Mouse (Mus musculus): ENCODE results near the gene Ak5.

Ak5 gene

DNA sequence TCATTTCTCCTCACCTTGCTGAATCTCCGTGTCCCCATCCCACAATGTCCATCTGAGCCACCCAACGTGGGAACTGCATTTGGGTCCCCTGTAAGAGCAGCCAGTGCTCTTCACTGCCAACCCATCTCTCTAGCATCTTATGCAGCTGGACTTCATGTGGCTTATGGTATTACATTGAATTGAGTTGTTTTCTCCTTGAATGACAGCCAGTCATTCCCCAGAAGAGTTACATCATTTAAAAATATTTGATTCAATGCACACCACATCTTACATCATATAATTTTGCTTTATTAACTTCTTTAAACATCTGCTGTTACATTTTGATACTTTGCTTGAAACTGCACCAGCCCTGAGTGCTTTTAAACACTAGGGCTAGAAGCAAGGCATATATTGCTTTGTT is 106.5 kb downstream of the Ak5 start:
- DNase-seq: no peak

DNA sequence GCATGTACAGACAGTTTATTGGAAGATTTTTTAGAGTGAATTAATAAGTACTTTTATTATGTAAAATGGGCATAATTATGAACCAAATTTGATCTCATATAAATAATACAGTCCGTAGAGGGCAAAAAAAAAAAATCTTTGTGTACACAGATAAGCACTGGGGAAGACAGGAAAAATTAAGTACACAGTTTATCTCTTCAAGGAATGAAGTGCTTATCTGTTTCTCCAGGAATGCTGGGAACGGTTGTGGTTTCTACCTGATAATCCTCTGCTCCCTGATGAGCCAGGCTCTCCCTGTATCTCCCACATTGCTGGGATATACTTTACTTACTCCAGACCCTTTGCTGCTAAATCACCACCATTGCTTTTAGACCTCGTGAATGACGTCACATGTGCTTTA is 108.9 kb downstream of the Ak5 start:
- DNase-seq: no peak

DNA sequence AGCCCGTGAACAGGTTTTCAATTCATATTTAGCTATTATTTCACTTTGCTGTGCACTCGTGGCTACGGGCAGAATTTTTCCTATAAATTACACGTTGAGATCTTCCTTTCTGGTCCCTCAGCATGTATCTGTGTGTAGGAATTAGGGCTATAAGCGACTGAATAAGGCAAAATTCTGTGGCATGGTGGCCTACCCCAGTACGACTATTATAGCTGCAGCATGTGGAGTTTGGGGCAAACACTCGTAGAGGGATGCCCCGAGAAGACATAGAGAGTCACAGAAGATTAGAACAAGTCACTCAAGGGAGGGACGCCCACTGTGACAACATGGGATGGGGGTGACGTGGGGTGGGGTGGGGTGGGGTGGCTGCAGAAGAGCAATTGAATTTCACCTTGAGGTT is 110.1 kb downstream of the Ak5 start:
- no peak for DNase-seq

DNA sequence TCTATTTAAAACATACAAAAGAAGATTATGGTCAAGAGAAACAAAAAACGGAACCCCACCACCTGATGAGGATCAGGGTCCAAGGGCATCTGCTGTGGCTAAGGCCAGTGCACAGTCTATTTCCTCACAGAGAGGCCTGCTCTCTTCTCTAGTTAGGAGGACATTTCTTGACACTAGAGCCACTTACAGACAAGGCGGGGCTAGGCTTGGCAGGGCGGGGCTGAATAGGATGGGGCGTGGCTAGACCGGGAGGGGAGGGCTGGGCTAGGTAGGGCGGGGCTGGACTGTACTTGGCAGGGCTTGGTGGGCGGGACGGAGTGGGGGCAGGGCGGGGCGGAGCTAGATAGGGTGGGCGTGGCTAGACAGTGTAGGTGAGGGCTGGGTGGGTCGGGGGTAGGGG is 110.5 kb downstream of the Ak5 start:
- no peak for DNase-seq

DNA sequence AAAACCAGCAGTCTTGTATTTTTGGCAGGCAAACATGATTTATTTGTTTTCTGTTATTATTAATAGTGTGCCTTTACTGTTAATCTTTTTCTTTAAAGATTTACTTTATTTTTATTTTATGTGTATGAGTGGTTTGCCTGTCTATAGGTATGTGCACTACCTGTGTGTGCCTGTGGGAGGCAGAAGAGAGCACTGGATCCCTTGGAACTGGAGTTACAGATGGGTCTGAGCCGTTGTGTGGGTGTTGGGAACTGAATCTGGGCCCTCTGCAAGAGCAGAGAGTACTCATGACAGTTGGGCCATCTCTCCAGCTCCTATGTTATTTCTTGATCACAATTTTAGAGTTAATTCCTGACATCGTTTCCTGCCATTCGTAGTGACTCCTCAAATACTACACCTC is 111.2 kb downstream of the Ak5 start:
- no peak for DNase-seq

DNA sequence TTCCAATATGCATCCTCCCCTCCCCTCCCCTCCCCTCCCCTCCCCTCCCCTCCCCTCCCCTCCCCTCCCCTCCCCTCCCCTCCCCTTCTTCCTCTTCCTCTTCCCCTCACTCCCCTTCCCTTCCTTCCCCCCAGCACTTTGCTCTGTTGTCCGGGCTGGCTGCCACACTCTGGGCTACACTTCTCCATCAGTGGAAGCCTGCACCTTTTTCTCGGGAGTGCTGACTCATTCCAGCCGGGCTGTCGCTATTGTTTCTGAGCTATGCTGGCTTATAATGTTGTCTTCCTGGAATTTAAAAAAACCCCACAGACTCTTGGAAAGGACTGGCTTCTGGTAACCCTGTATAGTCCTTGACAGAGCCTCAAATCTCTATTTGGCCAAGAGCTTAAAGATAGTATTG is 111.7 kb downstream of the Ak5 start:
- no peak for DNase-seq

DNA sequence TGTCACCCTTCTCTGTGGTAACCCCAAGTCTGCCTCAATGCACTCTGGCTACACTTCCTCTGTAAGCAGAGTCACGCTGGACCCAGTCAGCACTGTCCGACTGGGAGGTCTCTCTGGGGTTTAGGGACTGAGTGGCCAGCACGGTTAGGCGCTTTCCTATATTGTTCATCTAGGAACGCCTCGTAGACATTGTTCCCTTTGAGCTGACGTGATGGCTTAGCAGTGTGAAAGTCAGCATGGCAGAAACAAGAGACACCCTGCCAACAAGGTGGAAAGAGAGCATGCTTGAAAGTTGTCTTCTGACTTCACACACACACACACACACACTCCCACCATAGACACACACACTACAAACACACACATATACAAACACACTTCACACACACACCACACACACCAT is 112.9 kb downstream of the Ak5 start:
- DNase-seq: no peak

DNA sequence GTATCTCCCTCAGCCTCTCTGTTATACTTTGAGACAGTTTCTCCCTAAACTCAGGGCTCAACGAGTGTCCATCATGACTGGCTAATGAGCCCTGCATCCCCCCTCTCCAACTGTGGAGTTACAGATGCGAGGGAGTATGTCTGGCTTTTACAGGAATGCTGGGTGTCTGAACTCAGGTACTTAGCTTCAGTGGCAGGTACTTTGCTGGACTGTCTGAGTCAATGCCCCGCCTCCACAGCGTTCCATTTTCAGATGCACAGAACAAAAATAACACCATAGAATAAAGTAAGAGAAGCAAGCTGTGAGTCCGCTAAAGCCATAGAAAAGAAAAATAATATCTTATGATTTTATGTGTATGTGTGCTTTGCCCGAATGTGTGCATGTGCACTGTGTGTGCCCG is 113.8 kb downstream of the Ak5 start:
- DNase-seq: no peak

DNA sequence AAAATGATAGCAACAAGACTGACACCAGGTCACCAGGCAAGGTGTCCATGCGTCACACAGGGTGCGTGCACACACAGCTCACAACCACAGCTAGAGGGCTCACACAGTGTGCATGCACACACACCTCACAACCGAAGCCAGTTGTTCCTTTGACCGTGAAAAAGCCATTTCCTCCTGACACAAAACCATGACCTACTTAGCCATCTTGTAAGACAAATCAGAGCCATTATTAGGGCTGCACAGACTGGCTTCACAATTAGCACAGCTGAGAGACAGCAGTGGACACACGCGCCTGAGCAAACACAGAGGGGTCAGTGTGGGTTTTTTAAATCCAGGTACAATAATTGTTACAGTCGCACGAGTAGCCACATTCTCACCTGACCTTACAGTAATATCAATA is 115.5 kb downstream of the Ak5 start:
- no peak for DNase-seq

DNA sequence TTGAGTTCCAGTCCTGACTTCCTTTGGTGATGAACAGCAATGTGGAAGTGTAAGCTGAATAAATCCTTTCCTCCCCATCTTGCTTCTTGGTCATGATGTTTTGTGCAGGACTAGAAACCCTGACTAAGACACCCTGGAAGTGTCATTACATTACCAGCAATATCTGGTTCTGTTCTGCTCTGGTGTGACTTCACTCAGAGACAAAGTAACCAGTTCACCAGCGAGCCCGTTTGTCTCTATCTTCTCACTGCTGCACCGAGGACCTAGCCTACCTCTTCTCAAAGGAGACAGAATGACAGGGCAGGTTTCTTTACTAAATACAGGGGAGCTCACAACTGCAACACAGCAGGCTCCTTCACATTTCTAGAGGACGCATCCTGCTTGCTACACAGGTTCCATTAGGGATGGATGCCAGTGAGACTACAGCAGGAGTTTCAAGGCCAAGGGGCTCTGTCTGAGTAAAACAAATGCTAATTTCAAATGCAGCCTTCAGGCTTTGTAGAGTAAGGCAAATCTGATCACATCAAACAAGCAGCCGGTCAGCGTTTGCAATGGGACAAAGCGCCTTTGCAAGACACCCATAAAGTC is 117.5 kb downstream of the Ak5 start:
- DNase-seq: no peak

DNA sequence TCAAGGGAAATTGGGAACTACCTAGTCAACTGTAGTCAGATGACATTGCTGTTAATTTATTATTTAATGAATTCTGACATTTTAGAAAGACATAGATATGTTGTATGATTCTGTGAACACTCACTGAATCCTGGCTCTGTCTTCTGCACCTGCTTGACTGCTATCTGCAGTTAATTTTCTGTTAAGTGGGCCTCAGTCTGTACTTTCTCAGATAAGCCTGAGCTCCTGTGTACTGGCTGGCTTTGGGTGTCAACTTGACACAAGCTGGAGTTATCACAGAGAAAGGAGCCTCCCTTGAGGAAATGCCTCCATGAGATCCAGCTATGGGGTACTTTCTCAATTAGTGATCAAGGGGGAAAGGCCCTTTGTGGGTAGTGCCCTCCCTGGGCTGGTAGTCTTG is 118.1 kb downstream of the Ak5 start:
- DNase-seq: no peak

DNA sequence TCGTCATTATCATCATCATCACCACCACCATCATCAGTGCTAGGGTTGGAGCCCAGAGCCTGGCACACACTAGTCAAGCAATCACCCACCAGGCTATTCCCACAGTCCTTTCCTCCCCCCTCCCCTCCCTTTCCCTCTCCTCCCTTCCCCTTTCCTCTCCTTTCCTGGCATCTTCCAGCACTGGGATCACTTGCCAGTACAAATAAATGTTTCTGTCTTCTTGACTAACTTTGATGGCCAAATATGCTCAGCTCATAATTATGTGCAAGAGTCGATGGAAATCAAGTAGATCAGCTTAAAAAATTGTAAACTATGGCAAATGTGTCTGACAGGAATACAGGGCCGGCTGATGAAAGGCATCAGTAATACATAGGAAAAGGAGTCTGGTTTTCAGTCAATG is 123.2 kb downstream of the Ak5 start:
- no peak for DNase-seq

DNA sequence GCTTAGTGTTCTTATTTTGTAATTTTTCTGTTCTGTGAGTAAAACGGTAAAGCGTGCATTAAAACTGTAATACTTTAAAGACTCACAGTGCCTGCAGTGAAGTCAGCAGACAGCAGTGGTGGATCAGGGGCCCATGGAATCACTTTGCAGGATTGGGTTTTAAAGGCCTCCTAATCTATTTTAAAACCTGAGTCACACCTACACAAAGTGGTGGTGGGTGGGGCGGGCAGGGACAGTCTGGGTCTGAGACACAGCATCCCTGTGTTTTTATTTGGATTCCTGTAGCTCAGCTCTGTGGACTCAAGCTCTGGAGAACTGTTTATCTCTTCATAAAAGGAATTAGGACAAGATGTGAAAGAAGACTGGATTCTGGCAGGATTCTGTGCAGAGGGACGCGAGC is 125.9 kb downstream of the Ak5 start:
- DNase-seq: no peak

DNA sequence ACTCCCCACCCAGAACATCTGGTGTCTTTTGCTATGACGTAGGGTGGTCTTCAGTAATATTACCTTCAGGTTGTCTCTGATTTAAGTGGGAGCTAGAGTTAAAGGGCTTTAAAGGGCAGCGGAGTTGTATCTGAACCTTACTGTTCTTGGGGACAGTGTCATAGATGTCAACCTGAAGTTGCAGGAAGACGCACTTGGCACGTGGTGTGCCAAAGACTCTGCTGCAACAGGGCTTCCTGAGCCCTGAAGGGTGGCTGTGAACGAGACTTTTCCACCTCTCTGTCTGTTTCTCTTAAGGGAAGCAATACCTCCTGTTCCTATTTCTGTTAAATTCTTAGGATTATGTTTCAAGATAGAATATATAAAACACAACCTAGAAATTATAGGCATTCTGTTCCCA is 137.8 kb downstream of the Ak5 start:
- DNase-seq: no peak

DNA sequence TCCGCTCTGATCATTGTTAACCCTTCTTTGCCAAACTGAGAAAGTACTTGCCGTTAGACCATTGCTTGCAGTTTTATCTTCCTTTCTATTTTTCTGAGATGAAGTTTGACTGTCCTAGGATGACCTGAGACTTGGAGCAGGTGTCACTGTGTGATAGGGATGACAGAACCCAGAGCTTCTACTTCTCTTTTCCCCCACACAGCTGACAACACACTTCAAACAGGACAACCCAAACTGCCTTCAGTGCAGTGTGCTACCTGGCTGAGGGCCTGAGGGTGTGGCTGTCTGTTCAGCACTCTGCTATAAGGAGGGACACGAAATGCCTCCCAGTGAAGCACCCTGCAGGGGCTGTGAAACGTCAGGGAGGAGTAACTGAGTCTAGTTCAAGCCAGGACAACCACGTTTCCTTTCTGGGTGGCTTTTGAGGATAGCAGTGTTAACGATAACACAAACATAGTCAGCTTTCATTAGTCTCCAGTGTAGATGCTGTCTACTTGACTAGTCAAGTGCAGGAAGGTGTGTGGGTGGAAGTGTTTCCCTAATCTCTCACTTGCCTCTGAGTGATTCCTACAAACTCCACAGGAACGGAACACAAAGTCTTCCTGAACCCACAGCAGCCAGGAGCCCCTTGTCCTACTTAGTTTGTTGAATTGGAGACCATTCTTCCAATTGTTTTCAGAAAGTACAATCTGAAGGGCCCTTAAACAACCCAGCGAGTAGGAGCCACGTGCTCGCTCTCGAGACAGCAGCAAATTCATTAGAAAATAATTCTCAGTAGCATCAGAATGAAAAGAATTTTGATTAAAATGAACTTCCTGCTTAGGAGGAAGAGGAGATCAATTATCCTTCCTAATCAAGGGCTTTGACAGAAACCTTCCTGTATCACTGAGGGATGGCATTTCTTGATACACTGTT is 138.8 kb downstream of the Ak5 start:
- no peak for DNase-seq

DNA sequence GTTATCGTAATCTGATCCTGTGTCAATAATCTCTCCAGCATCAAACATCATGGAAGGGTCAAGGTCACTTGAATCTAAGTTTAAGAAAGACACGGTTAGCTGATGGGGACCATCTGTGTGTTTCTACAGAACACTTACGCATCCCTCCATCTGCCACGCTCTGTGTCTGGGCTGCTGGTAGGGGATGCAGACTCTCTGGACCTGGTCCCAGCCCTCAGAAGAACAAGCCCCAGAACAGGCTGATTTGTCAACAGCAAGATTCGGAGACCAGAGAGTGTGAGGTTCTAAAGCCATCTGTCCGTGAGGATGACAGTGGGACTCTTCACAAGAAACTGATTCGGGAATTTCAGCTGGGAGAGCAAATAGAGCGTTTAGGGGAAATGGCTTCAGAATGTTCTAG is 141.4 kb downstream of the Ak5 start:
- peak in 1 of 2 experiments; percentile 26 for DNase-seq

DNA sequence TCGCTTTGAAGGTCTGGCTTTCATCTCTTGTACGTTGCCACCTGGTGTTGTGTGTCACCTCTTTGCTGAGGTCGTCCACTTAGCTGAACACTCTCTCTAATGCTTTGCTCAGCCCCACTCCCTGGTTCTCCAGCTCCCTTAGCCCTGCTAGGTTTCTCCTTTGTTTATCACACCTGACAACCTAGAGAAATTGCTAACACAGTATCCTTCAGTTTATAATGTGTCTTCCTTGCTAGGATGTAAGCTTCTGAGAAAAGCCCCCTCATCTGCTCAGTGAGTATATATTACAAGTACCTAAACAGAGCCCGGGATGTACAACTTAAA is 144.9 kb downstream of the Ak5 start:
- no peak for DNase-seq

DNA sequence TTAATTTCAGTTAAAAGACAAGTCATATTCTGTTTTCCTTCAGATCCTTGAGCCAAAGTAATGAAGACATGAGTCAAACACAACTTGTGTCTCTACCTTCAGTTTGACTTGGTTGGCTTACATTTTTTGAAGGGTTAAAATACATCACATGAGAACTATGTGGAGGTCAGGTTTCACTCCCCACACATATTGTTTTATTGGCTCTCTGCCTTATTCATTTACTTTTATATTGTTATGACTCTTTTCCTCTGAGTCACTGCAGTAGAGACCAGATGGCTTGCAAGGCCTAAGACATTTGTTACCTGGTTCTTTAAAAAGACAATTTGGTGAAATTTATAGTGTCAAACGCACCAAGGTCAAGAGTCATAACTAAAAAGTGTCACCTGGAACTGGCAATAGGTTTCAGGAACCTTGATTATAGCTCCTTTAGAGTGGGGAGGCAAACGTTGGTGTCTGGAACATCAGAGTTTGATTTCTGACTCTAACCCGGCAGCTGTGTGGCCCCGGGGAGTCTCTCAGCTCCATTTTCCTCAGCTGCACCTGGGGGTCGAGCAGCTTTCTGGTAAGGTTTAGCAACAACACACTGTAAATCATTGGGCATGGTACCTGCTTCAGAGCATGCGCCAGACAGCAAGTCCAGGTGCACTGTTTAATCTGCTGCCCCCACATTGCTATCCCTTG is 145.4 kb downstream of the Ak5 start:
- no peak for DNase-seq

DNA sequence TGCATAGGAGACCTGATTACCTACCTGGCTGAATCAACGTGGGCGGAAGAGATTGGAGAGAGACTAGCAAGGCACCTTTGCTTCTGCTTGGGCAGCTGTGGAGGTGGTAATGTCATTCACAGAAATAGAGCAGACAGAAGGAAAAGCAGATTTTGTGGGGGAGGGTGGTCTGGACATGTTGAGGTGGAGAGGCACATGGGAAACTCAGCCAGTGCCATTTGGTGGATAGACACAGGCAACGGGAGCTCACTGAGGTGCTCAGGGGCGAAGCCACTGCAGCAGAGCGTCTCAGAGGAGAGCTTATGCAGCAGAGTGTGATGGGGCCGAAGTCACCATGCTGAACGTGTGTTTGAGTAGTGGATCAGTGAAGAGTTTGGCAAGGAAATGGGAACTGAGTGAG is 147.1 kb downstream of the Ak5 start:
- no peak for DNase-seq

DNA sequence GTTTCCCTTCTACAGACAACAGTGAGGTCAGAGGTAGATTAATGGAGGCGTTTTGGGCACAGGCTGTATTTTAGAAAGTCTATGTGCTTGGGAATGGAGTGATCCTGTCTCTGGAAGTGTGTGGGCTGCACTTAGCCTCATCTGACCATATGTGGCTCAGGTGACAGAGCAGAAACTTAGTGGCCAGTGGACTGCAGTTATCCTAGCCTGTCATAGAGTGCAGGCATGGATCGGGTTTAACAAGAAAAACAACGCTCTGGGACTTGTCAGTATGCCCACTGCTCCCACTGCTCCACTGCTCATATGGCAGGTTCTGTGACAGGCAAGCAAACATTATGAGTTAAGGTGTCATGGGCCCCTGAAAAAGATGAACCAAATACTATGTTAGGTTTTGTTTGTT is 148.1 kb downstream of the Ak5 start:
- no peak for DNase-seq

DNA sequence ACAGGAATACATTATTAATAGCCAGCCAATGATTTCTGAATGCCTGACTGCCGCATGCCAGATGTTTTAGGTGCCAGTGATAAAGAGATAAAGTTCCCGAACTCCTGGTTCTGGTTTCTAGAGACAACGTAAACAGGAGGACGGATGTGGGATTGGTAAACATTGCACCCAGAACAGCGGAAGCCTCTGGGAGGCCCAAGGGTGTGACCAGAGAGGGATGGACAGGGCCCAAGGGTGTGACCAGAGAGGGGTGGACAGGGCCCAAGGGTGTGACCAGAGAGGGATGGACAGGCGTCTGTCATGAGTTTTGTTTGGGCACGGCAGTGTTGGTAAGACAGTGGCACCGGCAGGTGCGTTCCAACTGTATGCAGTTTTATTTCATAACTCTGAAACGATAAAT is 148.6 kb downstream of the Ak5 start:
- DNase-seq: no peak

DNA sequence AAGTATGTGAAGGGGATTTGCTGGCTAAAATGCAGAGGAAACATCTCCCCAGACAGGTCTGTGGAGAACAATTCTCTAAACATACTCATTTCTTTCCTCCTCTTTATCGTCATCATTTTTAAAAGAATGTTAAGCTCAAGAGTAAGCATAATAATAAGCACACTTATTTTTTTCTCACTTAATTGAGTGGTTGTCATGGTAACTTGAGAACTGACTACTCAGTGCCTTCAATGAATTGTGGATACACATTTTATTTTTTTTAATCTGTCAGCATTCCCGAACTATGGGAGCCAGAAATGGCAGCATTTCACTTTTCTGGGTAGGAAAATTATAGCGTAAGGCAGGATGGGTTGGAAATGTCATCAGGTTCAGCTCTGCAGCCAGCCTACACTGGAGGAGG is 151.6 kb downstream of the Ak5 start:
- no peak for DNase-seq

DNA sequence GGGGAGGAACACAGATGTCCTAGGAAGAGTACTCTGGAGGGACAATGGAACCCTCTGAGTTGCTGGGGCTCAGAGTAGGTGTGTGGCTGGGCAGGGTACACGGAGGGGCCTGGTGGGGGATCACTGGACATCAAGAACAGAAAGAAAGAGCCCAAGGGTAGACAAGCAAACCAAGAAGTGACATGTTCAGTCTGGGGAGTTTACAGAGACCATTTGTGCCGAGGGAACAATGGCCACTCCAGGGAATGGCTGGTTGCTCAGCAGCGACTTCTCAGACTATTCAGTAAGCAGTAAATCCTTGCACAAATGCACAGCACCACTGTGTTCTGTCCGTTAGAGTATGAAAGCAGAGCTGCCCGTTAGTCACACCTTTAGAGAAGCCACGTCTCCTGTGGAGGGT is 152.2 kb downstream of the Ak5 start:
- DNase-seq: no peak

DNA sequence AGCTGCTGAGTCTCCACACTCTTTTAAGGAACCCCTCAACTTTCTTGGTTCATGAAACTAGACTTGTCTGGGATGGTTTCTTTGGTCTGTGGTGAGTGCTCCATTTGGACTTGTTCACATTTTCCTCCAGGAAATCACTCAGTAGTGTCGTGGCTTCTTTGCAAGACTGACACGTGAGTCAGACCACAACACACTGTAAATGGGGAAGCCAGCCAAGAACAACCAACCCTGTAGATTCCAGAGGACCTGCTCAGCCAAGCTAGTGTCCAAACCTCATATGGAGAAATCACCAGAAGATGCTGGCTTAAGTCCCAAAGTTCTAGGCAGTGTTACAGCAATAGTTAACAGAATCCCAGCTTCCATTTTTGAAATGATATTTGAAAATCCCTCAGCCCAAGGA is 155.6 kb downstream of the Ak5 start:
- no peak for DNase-seq

Measured in cerebellum, postnatal 25 days (tissue).